Mouse (Mus musculus): ENCODE measurements around the gene Eqtn. TPM values are rescaled to one million over a fixed set of nuclear protein-coding genes. Genes with fewer than 3 reads are reported as not detected.

Gene Eqtn
- polyA plus RNA-seq (2017; shearing (Covaris generic)), result not detected

GRCm38 (mm10) chr4:94928743-94929142 is at the start of gene Eqtn:
Eqtn (minus strand) TSS chr4:94928843.

Other genes with a start within 250 kb of the Eqtn start
- not detected for gene Tek, start 189.6 kb downstream of the Eqtn start, polyA plus RNA-seq (2017; shearing (Covaris generic))
- 63.9 TPM for gene Mysm1, start 50.3 kb upstream of the Eqtn start, polyA plus RNA-seq (2017; shearing (Covaris generic))
- gene Jun, start 123.4 kb upstream of the Eqtn start, polyA plus RNA-seq (2017; shearing (Covaris generic)), result 504 TPM